Mouse (Mus musculus) intestine, embryonic 15.5 days (tissue): ENCODE measurements around the gene Ptges3l. TPM values are rescaled to one million over a fixed set of nuclear protein-coding genes. Genes with fewer than 3 reads are reported as not detected.
"Not testable (repeated sequence)": the region's sequence is repeated elsewhere in the genome, so short reads cannot be mapped to it uniquely, and the experiment has no call there.

ENCODE experiments used
- ATAC-seq: fragments of 200-750 bp; cut with Nextera tagmentation; 2 replicates; pipeline ENCODE4 v1.8.0; 2017; ENCODE audit warnings: moderate TSS enrichment, moderate library complexity
- H3K27ac ChIP-seq: fragments of 300-500 bp; sonication (generic); 2 replicates; pipeline ENCODE4 v1.5.1; 2015; ENCODE audit warnings: mild to moderate bottlenecking, inconsistent platforms
- H3K27me3 ChIP-seq: fragments of 300-500 bp; sonication (generic); replicated peaks from 2 replicates; pipeline ENCODE4 v1.6.1; 2015; ENCODE audit warnings: inconsistent platforms
- H3K36me3 ChIP-seq: fragments of 300-500 bp; sonication (generic); 2 replicates; pipeline ENCODE4 v1.6.1; 2015; ENCODE audit warnings: inconsistent platforms
- H3K4me1 ChIP-seq: fragments of 300-500 bp; sonication (generic); replicated peaks from 2 replicates; pipeline ENCODE4 v1.6.1; 2015; ENCODE audit warnings: inconsistent platforms
- H3K4me2 ChIP-seq: fragments of 300-500 bp; sonication (generic); replicated peaks from 2 replicates; pipeline ENCODE4 v1.6.1; 2015; ENCODE audit warnings: mild to moderate bottlenecking, inconsistent platforms
- H3K4me3 ChIP-seq: fragments of 300-500 bp; sonication (generic); replicated peaks from 2 replicates; pipeline ENCODE4 v1.5.1; 2015; ENCODE audit warnings: inconsistent platforms
- H3K9ac ChIP-seq: fragments of 300-500 bp; sonication (generic); 2 replicates; pipeline ENCODE4 v1.6.1; 2015; ENCODE audit warnings: inconsistent platforms
- H3K9me3 ChIP-seq: fragments of 300-500 bp; sonication (generic); 2 replicates; pipeline ENCODE4 v1.6.1; 2016; ENCODE audit warnings: inconsistent platforms
- WGBS: fragments of 180-500 bp; shearing (Covaris S2); methylation state at CpG from one replicate; pipeline ENCODE4 v1.1.7; 2015; 5-methylcytosine and 5-hydroxymethylcytosine counted together
- polyA plus RNA-seq: library from polyadenylated mRNA; unstranded; fragments of >200 nt; fragmentation: Nextera tagmentation; extraction: Ambion mirVana; gene quantifications from 2 replicates; pipeline ENCODE4 v1.2.1, GENCODE M21; 2015

Ptges3l gene
- polyA plus RNA-seq, 1 experiment from 2014 or later = 11.7 TPM

DNA sequence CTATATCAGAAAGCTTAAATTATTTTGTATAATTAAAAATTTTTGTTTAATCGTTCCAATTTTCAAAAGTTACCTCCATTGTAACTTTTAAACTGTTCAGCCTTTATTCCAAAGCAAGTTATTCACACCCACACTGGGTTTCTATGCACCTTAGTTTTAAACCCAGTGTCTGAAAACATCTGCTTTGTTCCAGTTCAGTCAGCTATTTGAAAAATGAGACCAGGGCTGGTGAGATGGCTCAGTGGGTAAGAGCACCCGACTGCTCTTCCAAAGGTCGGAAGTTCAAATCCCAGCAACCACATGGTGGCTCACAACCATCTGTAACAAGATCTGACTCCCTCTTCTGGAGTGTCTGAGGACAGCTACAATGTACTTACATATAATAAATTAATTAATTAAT, 12.9 kb upstream of the Ptges3l start:
- H3K36me3 ChIP-seq = peaks cover 22% of the 10 kb centered on the region
- H3K27me3 ChIP-seq, H3K27ac ChIP-seq, ATAC-seq, H3K4me2 ChIP-seq, H3K4me1 ChIP-seq, H3K9me3 ChIP-seq, H3K9ac ChIP-seq, H3K4me3 ChIP-seq: not testable (repeated sequence)
- WGBS = 56% methylated on average over 3 of the region's 3 CpGs

DNA sequence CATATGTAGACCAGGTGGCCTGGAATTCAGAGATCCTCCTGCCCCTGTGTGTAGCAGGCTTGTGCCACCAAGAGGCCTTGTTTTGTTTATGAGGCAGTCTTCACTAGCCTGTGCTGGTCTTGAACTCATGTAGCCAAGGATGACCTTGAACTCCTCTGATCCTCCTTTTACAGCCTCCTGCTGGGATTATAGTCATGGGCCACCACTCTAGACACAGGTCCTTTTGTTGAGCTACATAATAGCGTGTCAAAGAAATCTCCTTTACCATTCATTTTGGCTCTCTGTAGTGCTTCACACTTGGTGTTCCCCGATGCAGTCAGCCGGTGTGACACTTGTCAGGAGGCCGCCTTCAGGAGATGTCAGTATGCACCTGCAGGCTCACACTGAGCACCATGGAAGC, 11.8 kb upstream of the Ptges3l start:
- H3K9me3 ChIP-seq = no peaks in the 10 kb centered on the region

DNA sequence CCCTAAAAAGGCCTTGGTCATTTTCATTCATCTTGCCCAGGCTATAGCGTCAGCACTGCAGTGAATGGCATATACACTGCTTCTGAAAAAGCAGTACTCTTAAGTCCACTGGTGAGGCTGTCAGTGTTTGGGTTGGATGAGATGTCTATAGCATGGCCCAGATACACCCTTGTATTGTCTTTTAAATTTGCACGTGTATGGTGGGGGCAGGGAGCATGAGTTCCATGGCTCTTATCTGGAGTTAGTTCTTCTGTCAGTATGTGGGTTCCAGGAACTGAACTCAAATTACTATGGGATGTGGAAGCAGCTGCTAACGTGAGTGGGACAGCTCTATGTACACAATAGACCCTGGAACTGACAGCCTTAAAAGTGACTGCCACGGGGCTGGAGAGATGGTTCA, 10.7 kb upstream of the Ptges3l start:
- Histone ChIP-seq H3K4me1 (no peaks in the 10 kb centered on the region), H3K27ac (no peak overlapping the region), H3K9ac (no peak overlapping the region), H3K9me3 (no peaks in the 10 kb centered on the region), H3K4me3 (no peak overlapping the region), H3K4me2 (no peak overlapping the region), H3K27me3 (no peaks in the 10 kb centered on the region), H3K36me3 (peaks cover 32% of the 10 kb centered on the region)
- no peak for ATAC-seq
- WGBS = 79% methylated on average over 4 of the region's 4 CpGs

More for the DNA sequence above, 11.8 kb upstream of the Ptges3l start:
- no peaks in the 10 kb centered on the region for H3K27me3 ChIP-seq
- H3K4me1 ChIP-seq = no peaks in the 10 kb centered on the region
- H3K4me3 ChIP-seq = no peak overlapping the region
- 85% methylated on average over 4 of the region's 4 CpGs for WGBS
- H3K27ac ChIP-seq = no peak overlapping the region
- no peak for ATAC-seq
- no peak overlapping the region for H3K9ac ChIP-seq
- no peak overlapping the region for H3K4me2 ChIP-seq
- peaks cover 24% of the 10 kb centered on the region for H3K36me3 ChIP-seq

- peaks cover 38% of the 10 kb centered on the region for H3K36me3 ChIP-seq
- H3K27me3 ChIP-seq = no peaks in the 10 kb centered on the region
- H3K27ac ChIP-seq = no peak overlapping the region
- no peaks in the 10 kb centered on the region for H3K4me1 ChIP-seq
- ATAC-seq = no peak
- no peak overlapping the region for H3K9ac ChIP-seq
- no peak overlapping the region for H3K4me3 ChIP-seq
- no peak overlapping the region for H3K4me2 ChIP-seq
- WGBS = 89% methylated on average over 13 of the region's 13 CpGs
- no peaks in the 10 kb centered on the region for H3K9me3 ChIP-seq
These were observed 8.3 kb upstream of the Ptges3l start for GRCm38 (mm10) chr11:101433396-101433795.

GRCm38 (mm10) chr11:101431327-101431726, 6.2 kb upstream of the Ptges3l start:
- Histone ChIP-seq H3K9ac (no peak overlapping the region), H3K4me3 (no peak overlapping the region), H3K4me2 (no peak overlapping the region), H3K27ac (no peak overlapping the region), H3K9me3 (no peaks in the 10 kb centered on the region), H3K27me3 (no peaks in the 10 kb centered on the region), H3K4me1 (peaks cover 8% of the 10 kb centered on the region; the same call in 1 of the 2 replicates), H3K36me3 (peaks cover 38% of the 10 kb centered on the region)
- WGBS = 89% methylated on average over 9 of the region's 9 CpGs
- no peak for ATAC-seq

DNA sequence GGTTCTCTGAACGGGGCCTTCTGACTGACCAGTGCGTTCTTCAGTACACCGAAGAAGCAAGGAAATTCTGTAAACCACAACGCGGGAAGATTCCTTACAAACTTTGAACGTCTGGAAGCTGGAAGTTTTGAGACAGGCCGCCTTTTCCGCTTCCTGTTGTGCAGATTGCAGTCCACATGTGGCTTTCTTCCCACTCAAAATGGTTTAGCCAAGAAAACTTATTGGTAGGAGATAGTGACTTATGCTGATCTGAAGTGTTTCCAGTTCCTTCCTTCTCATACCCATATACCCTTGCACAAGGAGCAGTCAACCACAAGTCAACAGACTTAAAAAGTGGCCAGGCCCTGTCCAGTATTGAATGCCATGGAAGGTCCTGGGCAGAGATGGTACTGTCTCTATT, 1.0 kb upstream of the Ptges3l start:
- Histone ChIP-seq H3K4me1 (peaks cover 27% of the 10 kb centered on the region), H3K27ac (no peak overlapping the region), H3K9ac (0 out of 2 replicates have a peak overlapping the region, but pooled peaks have one; percentile 80), H3K9me3 (no peaks in the 10 kb centered on the region), H3K4me2 (peak overlapping the region; percentile 92), H3K4me3 (peak overlapping the region; percentile 84), H3K27me3 (no peaks in the 10 kb centered on the region), H3K36me3 (peaks cover 6% of the 10 kb centered on the region; the same call in 1 of the 2 replicates)
- WGBS = 57% methylated on average over 8 of the region's 8 CpGs
- no peak for ATAC-seq

- 3% methylated on average over 23 of the region's 23 CpGs for WGBS
- peak; percentile 77 for ATAC-seq
These were observed 855 bp downstream of the Ptges3l start, which contains the start of gene Gm27029 for GRCm38 (mm10) chr11:101424105-101424851. TSS of gene Gm27029 (minus strand) at chr11:101424796.

GRCm38 (mm10) chr11:101420148-101420547, 5.0 kb downstream of the Ptges3l start:
- peaks cover 16% of the 10 kb centered on the region for H3K4me1 ChIP-seq
- H3K9me3 ChIP-seq = no peaks in the 10 kb centered on the region
- ATAC-seq = no peak
- no peaks in the 10 kb centered on the region for H3K36me3 ChIP-seq
- no peak overlapping the region for H3K27ac ChIP-seq
- no peaks in the 10 kb centered on the region for H3K27me3 ChIP-seq
- H3K9ac ChIP-seq = no peak overlapping the region
- no peak overlapping the region for H3K4me3 ChIP-seq
- H3K4me2 ChIP-seq = no peak overlapping the region
- WGBS = 90% methylated on average over 5 of the region's 5 CpGs

More at GRCm38 (mm10) chr11:101424105-101424851, 855 bp downstream of the Ptges3l start, which contains the start of gene Gm27029:
- Histone ChIP-seq H3K36me3 (no peaks in the 10 kb centered on the region), H3K9ac (peak within 1 kb of the TSS; percentile 80), H3K4me2 (peak within 1 kb of the TSS; percentile 92), H3K9me3 (no peaks in the 10 kb centered on the region), H3K4me3 (peak within 1 kb of the TSS; percentile 84), H3K27me3 (no peaks in the 10 kb centered on the region), H3K27ac (peak within 1 kb of the TSS; percentile 90), H3K4me1 (peaks cover 27% of the 10 kb centered on the region)

DNA sequence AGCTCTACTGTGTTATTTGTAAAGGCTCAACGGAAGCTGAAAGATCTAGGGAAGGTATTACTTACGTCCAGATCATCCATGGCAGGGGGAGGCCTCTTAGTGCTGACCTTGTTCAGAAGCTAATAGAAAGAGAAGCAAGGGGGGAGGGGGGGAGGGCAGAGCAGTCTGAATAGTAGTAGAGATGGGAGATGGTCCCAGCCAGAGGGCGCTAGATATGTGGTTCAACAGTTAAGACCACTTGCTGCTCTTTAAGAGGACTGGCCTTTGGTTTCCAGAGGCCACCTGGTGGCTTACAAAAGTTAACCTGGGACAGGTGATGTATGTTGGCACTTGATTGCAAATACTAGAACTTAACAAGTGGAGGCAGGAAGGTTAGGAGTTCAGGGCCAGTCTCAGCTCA, 5.5 kb downstream of the Ptges3l start:
- Histone ChIP-seq H3K4me1 (peaks cover 16% of the 10 kb centered on the region), H3K27me3 (no peaks in the 10 kb centered on the region), H3K9me3 (no peaks in the 10 kb centered on the region), H3K9ac (no peak overlapping the region), H3K27ac (no peak overlapping the region), H3K36me3 (no peaks in the 10 kb centered on the region), H3K4me2 (no peak overlapping the region), H3K4me3 (no peak overlapping the region)
- ATAC-seq = no peak
- 27% methylated on average over 3 of the region's 3 CpGs for WGBS

GRCm38 (mm10) chr11:101418991-101419390, 6.1 kb downstream of the Ptges3l start:
- H3K36me3 ChIP-seq = no peaks in the 10 kb centered on the region
- H3K4me3 ChIP-seq = no peak overlapping the region
- no peak for ATAC-seq
- H3K27me3 ChIP-seq = no peaks in the 10 kb centered on the region
- peaks cover 11% of the 10 kb centered on the region for H3K4me1 ChIP-seq
- no peak overlapping the region for H3K4me2 ChIP-seq
- no peak overlapping the region for H3K27ac ChIP-seq
- H3K9me3 ChIP-seq = no peaks in the 10 kb centered on the region
- WGBS = 66% methylated on average over 6 of the region's 6 CpGs
- no peak overlapping the region for H3K9ac ChIP-seq

DNA sequence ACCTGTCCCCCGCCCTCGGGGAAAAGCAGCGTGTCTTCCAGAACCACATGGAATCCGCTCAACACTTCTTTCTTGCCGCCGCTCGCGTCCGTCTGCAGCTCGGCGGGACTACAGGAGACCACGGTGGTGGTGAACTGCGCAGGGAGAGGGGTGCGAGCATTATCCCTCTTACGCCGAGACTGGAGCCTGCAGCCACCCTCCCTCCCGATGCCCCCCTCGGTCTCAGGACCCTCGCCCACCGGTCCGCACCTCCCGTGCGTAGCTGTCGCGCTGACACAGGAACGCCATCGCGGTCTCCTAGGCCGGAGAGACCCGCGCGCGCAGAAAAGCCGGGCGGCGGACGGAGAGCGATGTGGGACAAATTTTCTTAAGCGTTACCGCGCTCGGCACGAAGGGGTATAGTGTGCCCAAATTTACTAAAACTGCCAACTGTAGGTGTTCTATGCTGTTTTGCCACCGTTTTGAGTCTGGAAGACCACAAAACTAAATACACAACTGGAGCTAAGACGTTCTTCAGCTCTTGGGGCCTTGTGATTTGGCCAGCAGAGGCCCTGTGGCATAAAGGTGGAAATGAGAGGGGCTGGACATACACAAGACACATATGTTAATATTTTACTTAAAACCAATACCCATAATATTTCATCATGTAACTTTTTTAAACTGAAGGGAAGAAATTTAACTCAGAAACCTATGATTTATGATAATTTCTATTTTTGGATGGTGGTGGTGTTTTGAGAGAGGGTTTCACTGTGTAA, 7.9 kb downstream of the Ptges3l start, which contains the start of gene Aarsd1:
Aarsd1 (minus strand) TSS at position 515 of the 755 bp plus-strand sequence.
- H3K27me3 ChIP-seq = no peaks in the 10 kb centered on the region
- ATAC-seq = peak; percentile 75
- peaks cover 5% of the 10 kb centered on the region; the same call in 1 of the 2 replicates for H3K36me3 ChIP-seq
- under 1% methylated on average over 45 of the region's 45 CpGs for WGBS
- H3K9ac ChIP-seq = peak within 1 kb of the TSS; percentile 75
- peak within 1 kb of the TSS; percentile 48 for H3K27ac ChIP-seq
- H3K4me3 ChIP-seq = peak within 1 kb of the TSS; percentile 82
- no peaks in the 10 kb centered on the region for H3K9me3 ChIP-seq
- peak within 1 kb of the TSS; percentile 83 for H3K4me2 ChIP-seq
- H3K4me1 ChIP-seq = peaks cover 6% of the 10 kb centered on the region

DNA sequence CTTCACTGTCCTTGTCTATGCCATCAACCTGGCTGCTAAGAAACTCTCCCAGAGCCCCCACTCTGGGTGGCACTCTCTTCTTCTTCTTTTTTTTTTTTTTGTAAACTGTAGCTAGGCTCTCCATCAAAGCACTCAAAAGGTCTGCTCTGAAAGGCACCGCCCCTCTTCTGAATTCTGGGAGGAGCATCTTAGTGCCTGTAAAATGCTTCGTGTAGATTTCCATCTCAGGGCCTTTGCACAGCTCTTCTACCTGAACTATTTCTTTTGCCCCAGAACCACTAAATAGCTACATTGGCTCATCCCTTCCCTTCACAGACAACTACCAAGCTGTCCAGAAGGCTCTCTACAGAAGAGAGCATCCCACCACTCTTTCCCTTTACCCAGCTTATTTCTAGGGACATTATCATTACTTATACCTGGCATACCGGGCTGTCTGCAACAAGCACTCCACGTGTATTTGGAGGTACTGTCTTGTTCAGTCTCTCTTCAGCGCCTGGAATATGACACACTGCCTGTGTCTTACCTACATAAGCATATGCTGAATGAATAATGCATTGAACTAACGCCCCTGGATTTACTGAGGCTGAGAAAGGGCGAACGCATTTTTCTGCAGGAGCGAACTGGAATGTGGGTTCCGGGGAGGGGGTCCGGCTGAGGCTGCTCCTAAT, 8.6 kb downstream of the Ptges3l start:
- Histone ChIP-seq H3K9me3 (no peaks in the 10 kb centered on the region), H3K36me3 (peaks cover 13% of the 10 kb centered on the region; the same call in 1 of the 2 replicates), H3K9ac (peak overlapping the region; percentile 75), H3K4me3 (peak overlapping the region; percentile 82), H3K4me1 (peaks cover 6% of the 10 kb centered on the region), H3K4me2 (peak overlapping the region; percentile 83), H3K27ac (peak overlapping the region; percentile 48), H3K27me3 (no peaks in the 10 kb centered on the region)
- 1% methylated on average over 11 of the region's 11 CpGs for WGBS
- peak; percentile 51 for ATAC-seq
